Mouse (Mus musculus) embryonic facial prominence, embryonic 15.5 days (tissue): Measurements from ENCODE around the gene Rassf7. TPM values are rescaled to one million over a fixed set of nuclear protein-coding genes. Genes with fewer than 3 reads are reported as not detected.

Experiments used
- ATAC-seq: fragments of 200-750 bp; cut with Nextera tagmentation; 2 replicates; pipeline ENCODE4 v1.8.0; 2017; ENCODE audit warnings: low read depth, moderate TSS enrichment; ENCODE audit not compliant: insufficient number of reproducible peaks, low FRiP score, low TSS enrichment
- H3K27ac ChIP-seq: fragments of 300-500 bp; sonication (generic); replicated peaks from 2 replicates; pipeline ENCODE4 v1.5.1; 2015; ENCODE audit warnings: mild to moderate bottlenecking, inconsistent platforms
- H3K27me3 ChIP-seq: fragments of 300-500 bp; sonication (generic); 2 replicates; pipeline ENCODE4 v1.6.1; 2015; ENCODE audit warnings: inconsistent platforms
- H3K36me3 ChIP-seq: fragments of 300-500 bp; sonication (generic); 2 replicates; pipeline ENCODE4 v1.6.1; 2015; ENCODE audit warnings: mild to moderate bottlenecking, inconsistent platforms
- H3K4me1 ChIP-seq: fragments of 300-500 bp; sonication (generic); 2 replicates; pipeline ENCODE4 v1.6.1; 2015; ENCODE audit warnings: inconsistent platforms
- H3K4me2 ChIP-seq: fragments of 300-500 bp; sonication (generic); replicated peaks from 2 replicates; pipeline ENCODE4 v1.6.1; 2015; ENCODE audit warnings: mild to moderate bottlenecking, inconsistent platforms
- H3K4me3 ChIP-seq: fragments of 300-500 bp; sonication (generic); replicated peaks from 2 replicates; pipeline ENCODE4 v1.5.1; 2015; ENCODE audit warnings: mild to moderate bottlenecking, inconsistent platforms
- H3K9ac ChIP-seq: fragments of 300-500 bp; sonication (generic); 2 replicates; pipeline ENCODE4 v1.6.1; 2015; ENCODE audit warnings: inconsistent platforms
- H3K9me3 ChIP-seq: fragments of 300-500 bp; sonication (generic); replicated peaks from 2 replicates; pipeline ENCODE4 v1.6.1; 2016; ENCODE audit warnings: inconsistent platforms
- WGBS: fragments of 180-500 bp; shearing (Covaris S2); methylation state at CpG from one replicate; pipeline ENCODE4 v1.1.7; 2015; 5-methylcytosine and 5-hydroxymethylcytosine counted together
- polyA plus RNA-seq: library from polyadenylated mRNA; unstranded; fragments of >200 nt; fragmentation: Nextera tagmentation; extraction: Ambion mirVana; gene quantifications from 2 replicates; pipeline ENCODE4 v1.2.1, GENCODE M21; 2015

Gene Rassf7
- polyA plus RNA-seq, 1 experiment from 2014 or later, result 56.3 TPM

DNA sequence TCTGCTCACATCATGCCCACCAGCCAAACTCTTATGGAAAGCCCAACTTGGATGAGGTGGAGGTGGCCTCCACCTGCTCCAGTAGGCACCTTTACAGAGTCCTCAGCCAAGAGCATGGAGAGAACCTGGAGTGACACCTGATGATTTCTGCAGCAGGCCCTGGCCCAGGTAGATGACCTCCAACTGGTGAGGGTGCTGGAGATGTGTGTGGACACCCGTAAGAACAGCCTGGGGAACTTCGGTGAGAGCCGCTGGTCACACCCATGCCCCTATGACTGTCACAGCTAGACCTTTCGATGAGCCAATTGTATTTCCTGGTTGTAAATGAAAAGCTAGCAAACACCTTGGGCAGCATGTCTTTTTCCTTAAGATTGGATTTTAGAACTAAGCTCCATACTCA, 17.5 kb upstream of the Rassf7 start:
- Histone ChIP-seq H3K9ac (no peak overlapping the region), H3K4me1 (peaks cover 16% of the 10 kb centered on the region), H3K27me3 (no peaks in the 10 kb centered on the region), H3K9me3 (no peaks in the 10 kb centered on the region), H3K4me2 (no peak overlapping the region), H3K36me3 (no peaks in the 10 kb centered on the region), H3K27ac (no peak overlapping the region), H3K4me3 (no peak overlapping the region)
- no peak for ATAC-seq
- 92% methylated on average over 4 of the region's 4 CpGs for WGBS

DNA sequence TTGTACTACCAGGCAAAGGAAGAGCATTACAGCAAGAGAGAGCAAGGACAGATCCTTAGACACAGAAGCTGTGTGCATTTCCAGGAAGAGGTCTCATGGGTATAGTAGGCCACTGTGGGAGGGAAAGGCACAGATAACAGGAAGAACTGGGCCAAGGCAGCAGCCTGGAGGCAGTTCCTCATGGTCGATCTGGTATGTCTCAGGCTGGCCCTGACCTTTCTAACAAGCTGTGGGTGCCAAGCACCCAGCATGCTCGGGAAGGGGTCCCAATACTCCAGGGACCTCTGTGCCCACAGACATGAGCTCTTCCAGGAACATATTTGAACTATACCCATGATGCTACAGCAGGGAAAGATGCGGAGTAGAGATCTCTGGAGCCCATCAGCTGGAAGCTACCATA, 11.1 kb upstream of the Rassf7 start:
- ATAC-seq, result no peak
- no peaks in the 10 kb centered on the region for H3K36me3 ChIP-seq
- no peaks in the 10 kb centered on the region for H3K27me3 ChIP-seq
- H3K27ac ChIP-seq, result no peak overlapping the region
- H3K9ac ChIP-seq, result no peak overlapping the region
- 76% methylated on average over 3 of the region's 3 CpGs for WGBS
- H3K9me3 ChIP-seq, result no peaks in the 10 kb centered on the region
- H3K4me1 ChIP-seq, result no peaks in the 10 kb centered on the region
- no peak overlapping the region for H3K4me2 ChIP-seq
- H3K4me3 ChIP-seq, result no peak overlapping the region

DNA sequence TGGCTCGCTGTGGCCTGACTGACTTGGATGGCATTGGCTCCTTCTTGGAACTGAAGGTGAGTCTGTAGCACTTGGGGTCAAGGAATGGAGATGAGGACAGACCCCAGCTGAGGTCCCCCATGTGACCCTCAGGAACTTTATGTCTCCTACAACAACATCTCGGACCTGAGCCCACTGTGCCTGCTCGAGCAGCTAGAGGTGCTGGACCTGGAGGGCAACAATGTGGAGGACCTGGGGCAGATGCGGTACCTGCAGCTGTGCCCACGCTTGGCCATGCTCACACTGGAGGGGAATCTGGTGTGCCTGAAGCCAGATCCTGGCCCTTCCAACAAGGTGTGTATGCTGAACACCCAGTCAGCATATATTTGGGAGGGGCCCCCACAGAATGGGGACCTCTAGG, 10.2 kb upstream of the Rassf7 start:
- H3K9me3 ChIP-seq, result no peaks in the 10 kb centered on the region
- no peak overlapping the region for H3K4me2 ChIP-seq
- H3K9ac ChIP-seq, result no peak overlapping the region
- no peak overlapping the region for H3K4me3 ChIP-seq
- H3K27me3 ChIP-seq, result no peaks in the 10 kb centered on the region
- H3K36me3 ChIP-seq, result no peaks in the 10 kb centered on the region
- H3K27ac ChIP-seq, result no peak overlapping the region
- H3K4me1 ChIP-seq, result no peaks in the 10 kb centered on the region
- WGBS, result 92% methylated on average over 5 of the region's 5 CpGs
- ATAC-seq, result no peak

DNA sequence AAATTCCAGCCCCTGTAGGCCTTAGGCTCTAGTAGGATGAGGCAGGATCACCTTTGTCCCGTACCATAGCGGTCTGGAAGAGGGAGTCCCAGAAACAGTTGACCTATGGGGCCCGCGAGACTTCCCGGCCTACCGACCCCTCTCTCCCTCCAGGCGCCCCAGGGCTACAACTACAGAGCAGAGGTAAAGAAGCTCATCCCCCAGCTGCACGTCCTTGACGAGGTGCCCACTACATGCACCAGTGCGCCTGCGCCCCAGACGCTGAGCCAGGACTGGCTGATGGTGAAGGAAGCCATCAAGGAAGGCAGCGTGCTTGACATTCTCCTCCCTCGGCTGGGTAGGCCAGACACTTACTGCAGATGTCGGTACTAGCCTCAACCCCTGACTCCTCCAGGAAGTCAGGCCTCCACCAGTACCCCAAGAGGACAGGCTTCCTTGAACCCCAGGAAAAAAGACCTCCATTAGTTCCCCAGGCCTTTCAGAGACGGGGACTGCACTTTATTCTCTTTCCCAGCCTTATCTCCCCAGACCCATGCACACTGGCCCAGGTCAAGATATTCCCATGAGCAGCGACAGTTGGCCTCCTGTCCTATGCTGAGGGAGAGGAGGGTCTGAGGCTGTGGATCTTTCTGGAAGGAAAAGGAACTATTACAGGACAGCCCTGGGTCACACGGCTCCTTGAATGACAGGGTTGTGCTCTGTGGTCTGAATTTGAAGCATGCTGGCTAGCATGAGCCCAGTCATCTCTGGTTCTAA, 9.3 kb upstream of the Rassf7 start:
- Histone ChIP-seq H3K9me3 (no peaks in the 10 kb centered on the region), H3K27me3 (no peaks in the 10 kb centered on the region), H3K36me3 (no peaks in the 10 kb centered on the region), H3K9ac (no peak overlapping the region), H3K4me3 (no peak overlapping the region), H3K4me1 (no peaks in the 10 kb centered on the region), H3K27ac (no peak overlapping the region), H3K4me2 (no peak overlapping the region)
- 88% methylated on average over 18 of the region's 18 CpGs for WGBS
- no peak for ATAC-seq

DNA sequence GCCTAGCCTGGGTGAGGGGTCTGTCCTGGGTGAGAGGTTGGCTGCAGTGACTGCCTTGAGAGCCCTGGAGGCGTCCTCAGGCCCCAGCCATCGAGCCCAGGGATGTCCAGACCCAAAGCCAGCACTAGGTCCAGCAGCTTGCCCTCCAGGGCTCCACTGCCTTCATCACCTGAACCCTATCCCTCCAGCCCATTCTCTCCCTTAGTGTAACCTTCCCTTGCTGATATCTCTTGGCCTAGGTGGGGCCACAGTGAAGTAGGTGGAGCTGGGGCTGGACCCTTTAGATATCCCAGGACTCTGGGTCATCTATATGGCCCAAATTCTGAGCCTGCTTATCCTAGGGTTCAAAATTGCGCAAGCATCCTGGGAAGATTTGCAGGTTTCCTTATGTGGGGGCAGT, 6.1 kb upstream of the Rassf7 start:
- Histone ChIP-seq H3K4me2 (no peak overlapping the region), H3K27ac (no peak overlapping the region), H3K9me3 (no peaks in the 10 kb centered on the region), H3K36me3 (no peaks in the 10 kb centered on the region), H3K9ac (no peak overlapping the region), H3K4me3 (no peak overlapping the region), H3K4me1 (0 out of 2 replicates have a peak, but pooled peaks cover under 1% of the 10 kb centered on the region), H3K27me3 (no peaks in the 10 kb centered on the region)
- ATAC-seq, result no peak
- WGBS, result 57% methylated on average over 3 of the region's 3 CpGs

DNA sequence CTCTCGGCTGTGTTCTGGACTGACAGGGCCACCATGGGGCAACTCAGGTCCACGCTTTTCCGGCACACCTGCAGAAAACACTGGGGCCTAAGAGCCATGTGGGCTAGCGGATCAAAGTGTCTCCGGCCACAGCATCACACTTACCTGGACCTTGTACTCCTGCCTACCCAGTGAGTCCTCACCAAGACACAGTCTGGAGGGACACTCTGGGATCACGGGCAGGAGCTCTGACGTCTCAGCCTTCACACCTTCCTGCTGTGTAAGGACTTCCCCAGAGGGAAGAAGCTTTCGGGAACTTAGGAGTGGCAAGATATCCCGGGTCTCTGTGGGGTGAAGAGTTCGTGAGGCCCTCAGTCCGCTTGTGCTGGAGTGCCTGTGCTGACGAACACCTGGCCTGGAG, 5.5 kb upstream of the Rassf7 start:
- Histone ChIP-seq H3K27ac (no peak overlapping the region), H3K36me3 (no peaks in the 10 kb centered on the region), H3K27me3 (no peaks in the 10 kb centered on the region), H3K9ac (no peak overlapping the region), H3K4me2 (no peak overlapping the region), H3K4me1 (peaks cover 7% of the 10 kb centered on the region; the same call in 1 of the 2 replicates), H3K4me3 (no peak overlapping the region), H3K9me3 (no peaks in the 10 kb centered on the region)
- 80% methylated on average over 12 of the region's 12 CpGs for WGBS
- no peak for ATAC-seq

DNA sequence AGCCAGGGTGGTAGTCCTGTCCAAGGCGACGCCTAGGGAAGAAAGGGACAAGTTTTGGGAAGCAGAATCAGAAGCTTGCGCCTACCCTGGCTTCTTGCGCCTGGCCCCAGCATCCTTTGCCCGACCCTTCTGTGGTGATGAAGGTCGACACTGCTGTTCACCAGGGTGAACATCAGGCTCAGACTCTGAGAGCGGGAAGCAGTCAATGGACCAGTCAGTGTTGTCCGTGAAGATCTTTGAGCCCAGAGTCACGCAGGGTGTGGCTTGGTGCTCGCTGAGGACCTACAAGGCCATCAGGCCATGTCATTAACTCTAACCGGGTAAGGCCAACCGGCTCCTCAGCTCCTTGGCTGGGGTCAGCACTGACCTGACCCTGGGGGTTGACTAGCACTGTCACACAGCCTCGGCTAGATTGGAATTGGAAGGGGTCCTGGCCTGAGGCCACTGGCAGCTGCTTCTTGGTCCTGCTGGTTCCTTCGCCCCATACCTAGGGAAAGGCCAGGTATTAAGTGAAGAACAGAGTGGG, 5.0 kb upstream of the Rassf7 start:
- ATAC-seq, result no peak
- no peak overlapping the region for H3K4me3 ChIP-seq
- no peak overlapping the region for H3K4me2 ChIP-seq
- no peak overlapping the region for H3K9ac ChIP-seq
- 84% methylated on average over 14 of the region's 14 CpGs for WGBS
- peaks cover 9% of the 10 kb centered on the region; the same call in 1 of the 2 replicates for H3K4me1 ChIP-seq
- H3K27ac ChIP-seq, result no peak overlapping the region
- H3K27me3 ChIP-seq, result no peaks in the 10 kb centered on the region
- no peaks in the 10 kb centered on the region for H3K9me3 ChIP-seq
- H3K36me3 ChIP-seq, result no peaks in the 10 kb centered on the region

DNA sequence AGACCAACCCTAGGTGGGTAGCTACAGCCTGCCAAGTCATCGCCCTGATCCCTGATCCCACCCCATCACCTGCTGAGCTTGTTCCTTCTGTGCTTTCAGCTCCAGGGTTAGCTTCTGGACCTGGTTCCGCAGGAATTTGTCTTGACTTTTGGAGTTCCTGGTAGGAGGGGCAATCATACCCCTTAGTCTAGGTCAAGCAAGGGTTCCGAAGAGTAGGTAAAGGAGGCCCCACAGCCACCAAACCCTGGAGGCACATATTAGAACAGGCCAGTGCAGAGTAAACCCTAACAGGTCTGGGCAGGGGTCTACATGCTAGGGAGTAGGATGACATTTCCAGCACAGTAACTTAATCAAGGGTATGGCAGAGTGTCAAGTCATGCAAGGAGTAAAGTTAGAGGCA, 2.5 kb upstream of the Rassf7 start:
- no peaks in the 10 kb centered on the region for H3K27me3 ChIP-seq
- ATAC-seq, result no peak
- no peak overlapping the region for H3K4me2 ChIP-seq
- 57% methylated on average over 3 of the region's 3 CpGs for WGBS
- H3K4me3 ChIP-seq, result no peak overlapping the region
- H3K36me3 ChIP-seq, result peaks cover 4% of the 10 kb centered on the region; the same call in 1 of the 2 replicates
- no peak overlapping the region for H3K9ac ChIP-seq
- H3K4me1 ChIP-seq, result peaks cover 31% of the 10 kb centered on the region
- peak overlapping the region; percentile 31; the same call in 1 of the 2 replicates for H3K27ac ChIP-seq
- no peaks in the 10 kb centered on the region for H3K9me3 ChIP-seq

DNA sequence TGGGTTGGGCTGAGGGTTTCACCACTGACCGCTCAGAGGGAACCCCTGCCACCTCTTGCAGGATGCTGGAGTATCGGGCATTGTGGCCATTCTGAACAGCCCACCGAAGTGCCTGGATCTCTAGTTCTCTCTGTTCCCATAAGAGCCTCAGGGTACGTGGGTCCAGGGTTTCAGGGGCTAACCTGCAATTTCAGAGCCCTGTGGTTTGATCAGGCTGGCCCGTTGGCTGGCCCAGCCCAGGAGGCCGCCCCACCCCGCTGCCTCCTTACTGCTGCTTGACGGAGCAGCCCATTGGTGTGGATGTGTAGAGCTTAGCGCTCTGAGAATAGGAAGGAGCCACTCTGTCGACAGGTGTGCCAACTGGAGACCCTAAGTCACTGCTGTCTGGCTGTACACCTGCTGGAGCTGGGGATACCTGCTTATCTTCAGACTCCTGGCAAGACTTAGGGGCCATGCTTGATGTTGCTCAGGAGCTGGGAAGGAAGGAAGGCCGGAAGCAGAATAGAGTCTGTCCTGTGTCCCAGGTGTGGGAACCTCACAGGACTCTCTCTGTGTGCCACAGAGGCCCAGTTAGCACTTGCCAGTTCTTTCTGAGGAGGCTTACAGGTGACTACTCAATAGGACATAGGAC, 1.9 kb upstream of the Rassf7 start, which contains the start of gene Lmntd2:
Gene Lmntd2 (minus strand): TSS at position 476 of the 631 bp plus-strand sequence.
- Histone ChIP-seq H3K27ac (peak within 1 kb of the TSS; percentile 90), H3K9ac (0 out of 2 replicates have a peak within 1 kb of the TSS, but pooled peaks have one; percentile 57), H3K4me1 (peaks cover 36% of the 10 kb centered on the region), H3K4me3 (peak within 1 kb of the TSS; percentile 73), H3K36me3 (peaks cover 4% of the 10 kb centered on the region; the same call in 1 of the 2 replicates), H3K27me3 (no peaks in the 10 kb centered on the region), H3K9me3 (no peaks in the 10 kb centered on the region), H3K4me2 (peak within 1 kb of the TSS; percentile 95)
- no peak for ATAC-seq
- WGBS, result 81% methylated on average over 11 of the region's 11 CpGs

DNA sequence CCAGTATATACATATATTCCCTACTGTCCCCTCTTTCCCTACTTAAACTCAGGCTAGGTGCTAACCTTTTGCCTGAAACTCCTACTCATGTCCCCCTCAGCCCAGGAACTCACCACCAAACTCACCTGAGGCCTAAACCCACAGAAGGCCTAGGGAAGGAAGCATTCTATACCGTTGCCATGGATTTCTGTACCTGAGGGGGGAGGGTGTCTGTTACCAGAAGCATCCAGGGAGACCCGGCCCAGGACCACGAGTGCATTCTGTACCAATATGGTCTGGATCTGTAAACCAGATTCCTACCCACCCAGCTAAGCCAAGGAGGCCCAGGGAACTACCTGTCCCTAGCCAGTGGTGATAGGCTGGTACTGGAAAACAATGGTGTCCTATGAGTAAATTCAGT, 1.4 kb upstream of the Rassf7 start:
- H3K4me3 ChIP-seq, result no peak overlapping the region
- no peaks in the 10 kb centered on the region for H3K9me3 ChIP-seq
- ATAC-seq, result no peak
- peaks cover 37% of the 10 kb centered on the region for H3K4me1 ChIP-seq
- H3K4me2 ChIP-seq, result no peak overlapping the region
- no peak overlapping the region for H3K27ac ChIP-seq
- no peaks in the 10 kb centered on the region for H3K27me3 ChIP-seq
- H3K36me3 ChIP-seq, result peaks cover 4% of the 10 kb centered on the region; the same call in 1 of the 2 replicates
- WGBS, result 51% methylated on average over 3 of the region's 3 CpGs
- no peak overlapping the region for H3K9ac ChIP-seq

DNA sequence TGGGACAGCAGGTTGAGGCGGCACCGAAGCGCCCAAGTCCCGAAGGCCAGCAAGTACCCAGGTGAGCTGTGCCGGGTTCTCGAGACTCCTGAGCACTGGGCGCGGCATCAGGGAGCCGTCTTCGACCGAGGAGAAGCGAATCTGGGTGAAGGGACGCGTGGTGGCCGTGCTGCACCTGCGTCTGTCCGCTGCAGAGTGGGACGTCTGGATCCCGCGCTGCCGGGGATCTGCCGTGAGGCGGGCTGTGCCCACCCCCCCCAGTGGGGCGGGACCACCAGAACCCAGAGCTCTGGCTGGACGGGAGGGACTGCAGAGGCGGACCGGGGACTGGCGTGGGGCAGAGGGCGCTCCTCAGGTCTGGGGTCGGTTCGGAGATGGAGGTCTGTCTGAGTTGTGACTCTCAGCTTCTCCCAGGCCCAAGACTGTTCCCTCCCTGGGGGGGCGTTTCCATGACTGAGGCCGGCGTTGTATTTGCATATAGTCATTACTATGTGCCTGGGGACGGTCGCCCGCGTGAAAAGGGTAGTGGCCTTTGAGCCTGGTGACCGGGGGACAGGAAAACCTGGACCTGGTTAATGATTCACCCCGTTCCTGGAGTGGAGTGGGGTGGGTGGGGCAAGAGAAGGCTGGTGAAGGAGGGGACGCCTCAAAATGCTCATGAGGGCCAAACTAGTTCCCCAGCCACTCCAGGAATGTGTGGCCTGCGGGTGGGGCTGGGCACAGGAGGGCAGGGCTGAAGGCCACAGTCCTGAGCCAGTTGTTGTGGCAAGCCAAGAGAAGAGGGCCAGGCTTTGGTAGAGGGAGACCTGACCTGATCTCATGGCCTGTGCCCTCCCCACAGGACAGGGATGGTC, 447 bp downstream of the Rassf7 start:
- Histone ChIP-seq H3K9ac (peak overlapping the region; percentile 57), H3K27ac (peak overlapping the region; percentile 90), H3K4me3 (peak overlapping the region; percentile 73), H3K4me2 (peak overlapping the region; percentile 95), H3K9me3 (no peaks in the 10 kb centered on the region), H3K36me3 (peaks cover 4% of the 10 kb centered on the region; the same call in 1 of the 2 replicates), H3K4me1 (peaks cover 48% of the 10 kb centered on the region), H3K27me3 (no peaks in the 10 kb centered on the region)
- under 1% methylated on average over 42 of the region's 42 CpGs for WGBS
- ATAC-seq, result peak; percentile 56
